Mouse (Mus musculus) small intestine, adult 2 months (tissue): ENCODE data around the gene Plcg1. TPM values are rescaled to one million over a fixed set of nuclear protein-coding genes. Genes with fewer than 3 reads are reported as not detected.
A peak's percentile ranks its signal among the peaks of the same experiment; 100 is the strongest.

Source experiments
- H3K27ac ChIP-seq: fragments of 200-500 bp; 2 replicates; pipeline ENCODE4 v1.5.1; 2012; ENCODE audit warnings: low read depth, low read length, control low read depth, inconsistent platforms; ENCODE audit not compliant: insufficient read depth
- H3K27me3 ChIP-seq: fragments of 200-500 bp; 2 replicates; pipeline ENCODE4 v1.6.1; 2012; ENCODE audit warnings: mild to moderate bottlenecking, moderate library complexity, low read length, inconsistent platforms; ENCODE audit not compliant: control insufficient read depth, insufficient read depth
- H3K36me3 ChIP-seq: fragments of 200-500 bp; 2 replicates; pipeline ENCODE4 v1.6.1; 2012; ENCODE audit warnings: mild to moderate bottlenecking, low read length, control low read depth, inconsistent platforms; ENCODE audit not compliant: control insufficient read depth, insufficient read depth
- H3K4me1 ChIP-seq: fragments of 200-500 bp; 2 replicates; pipeline ENCODE4 v1.6.1; 2012; ENCODE audit warnings: low read length, inconsistent platforms, mixed read lengths; ENCODE audit not compliant: control insufficient read depth, insufficient read depth, insufficient read length
- H3K4me3 ChIP-seq: fragments of 200-500 bp; 2 replicates; pipeline ENCODE4 v1.5.1; 2012; ENCODE audit warnings: low read depth, mild to moderate bottlenecking, control low read depth, inconsistent platforms, low read length, moderate library complexity
- CTCF ChIP-seq: fragments of 200-500 bp; IDR thresholded peaks from 2 replicates; pipeline ENCODE4 v1.5.1; 2012; ENCODE audit warnings: low read depth, mild to moderate bottlenecking, control low read depth, inconsistent platforms, low read length, moderate library complexity, mixed read lengths; ENCODE audit not compliant: insufficient replicate concordance, insufficient read length; ENCODE audit errors: extremely low read depth
- POLR2A ChIP-seq: fragments of 200-500 bp; IDR thresholded peaks from 2 replicates; pipeline ENCODE4 v1.6.1; 2012; ENCODE audit warnings: low read depth, mild to moderate bottlenecking, control low read depth, inconsistent platforms, low read length, moderate library complexity
- WGBS: fragments of 180-500 bp; shearing (Covaris S2); methylation state at CpG from one replicate; pipeline ENCODE4 v1.1.7; 2018; 5-methylcytosine and 5-hydroxymethylcytosine counted together
- polyA plus RNA-seq: library from polyadenylated mRNA; depleted of rRNA; stranded (reverse); fragments of >200 nt; gene quantifications from 2 replicates; pipeline ENCODE4 v1.2.3, GENCODE M21; 2012

Plcg1 gene
- polyA plus RNA-seq, 1 experiment = 17.3 TPM

GRCm38 (mm10) chr2:160729851-160730796, 976 bp upstream of the Plcg1 start:
- Histone ChIP-seq H3K27me3 (no peaks in the 10 kb centered on the region), H3K4me3 (peak overlapping the region; percentile 99), H3K27ac (no peak overlapping the region), H3K4me1 (peaks cover 10% of the 10 kb centered on the region), H3K36me3 (peaks cover 2% of the 10 kb centered on the region; the same call in 1 of the 2 replicates)
- TF ChIP-seq CTCF = peak; percentile 40; the same call in 1 of the 2 replicates
- TF ChIP-seq POLR2A = no peak
- WGBS = 12% methylated on average over 17 of the region's 17 CpGs

GRCm38 (mm10) chr2:160730797-160731116, 343 bp upstream of the Plcg1 start:
- peaks cover 15% of the 10 kb centered on the region for H3K4me1 ChIP-seq
- 3% methylated on average over 19 of the region's 19 CpGs for WGBS
- no peaks in the 10 kb centered on the region for H3K27me3 ChIP-seq
- peak overlapping the region; percentile 99 for H3K4me3 ChIP-seq
- no peak overlapping the region for H3K27ac ChIP-seq
- H3K36me3 ChIP-seq = no peaks in the 10 kb centered on the region
- TF ChIP-seq POLR2A = no peak
- TF ChIP-seq CTCF = no peak

GRCm38 (mm10) chr2:160731839-160732261, 750 bp downstream of the Plcg1 start:
- Histone ChIP-seq H3K4me3 (peak overlapping the region; percentile 99), H3K4me1 (peaks cover 16% of the 10 kb centered on the region), H3K27me3 (no peaks in the 10 kb centered on the region), H3K36me3 (no peaks in the 10 kb centered on the region), H3K27ac (peak overlapping the region; percentile 23; the same call in 1 of the 2 replicates)
- TF ChIP-seq CTCF = no peak
- TF ChIP-seq POLR2A = no peak
- under 1% methylated on average over 32 of the region's 32 CpGs for WGBS

GRCm38 (mm10) chr2:160732420-160732995, 1.4 kb downstream of the Plcg1 start:
- no peak overlapping the region; the same call in 1 of the 2 replicates for H3K27ac ChIP-seq
- peak overlapping the region; percentile 99 for H3K4me3 ChIP-seq
- 40% methylated on average over 9 of the region's 9 CpGs for WGBS
- H3K4me1 ChIP-seq = peaks cover 16% of the 10 kb centered on the region
- no peaks in the 10 kb centered on the region for H3K36me3 ChIP-seq
- no peaks in the 10 kb centered on the region for H3K27me3 ChIP-seq
- TF ChIP-seq CTCF (no peak), POLR2A (no peak)

GRCm38 (mm10) chr2:160733131-160733531, 2.0 kb downstream of the Plcg1 start:
- 54% methylated on average over 7 of the region's 7 CpGs for WGBS
- peaks cover 18% of the 10 kb centered on the region for H3K4me1 ChIP-seq

GRCm38 (mm10) chr2:160734331-160734730, 3.2 kb downstream of the Plcg1 start:
- no peak overlapping the region for H3K27ac ChIP-seq
- no peaks in the 10 kb centered on the region for H3K27me3 ChIP-seq
- H3K4me1 ChIP-seq = peaks cover 19% of the 10 kb centered on the region
- no peaks in the 10 kb centered on the region for H3K36me3 ChIP-seq
- TF ChIP-seq POLR2A = no peak
- TF ChIP-seq CTCF = no peak
- H3K4me3 ChIP-seq = no peak overlapping the region
- WGBS = 93% methylated on average over 3 of the region's 3 CpGs

More at GRCm38 (mm10) chr2:160733131-160733531, 2.0 kb downstream of the Plcg1 start:
- TF ChIP-seq CTCF (no peak), POLR2A (no peak)
- Histone ChIP-seq H3K36me3 (no peaks in the 10 kb centered on the region), H3K27ac (no peak overlapping the region), H3K27me3 (no peaks in the 10 kb centered on the region), H3K4me3 (peak overlapping the region; percentile 99; the same call in 1 of the 2 replicates)
